Mouse (Mus musculus) stomach, embryonic 14.5 days (tissue): ENCODE measurements around the gene Pigs. TPM values are rescaled to one million over a fixed set of nuclear protein-coding genes. Genes with fewer than 3 reads are reported as not detected.
A peak's percentile ranks its signal among the peaks of the same experiment; 100 is the strongest.

Experiments used
- ATAC-seq: fragments of 200-750 bp; cut with Nextera tagmentation; 2 replicates; pipeline ENCODE4 v1.8.0; 2017; ENCODE audit warnings: low read depth, moderate TSS enrichment; ENCODE audit not compliant: insufficient number of reproducible peaks, insufficient read depth, low FRiP score
- H3K27ac ChIP-seq: fragments of 300-500 bp; sonication (generic); 2 replicates; pipeline ENCODE4 v1.5.1; 2014; ENCODE audit warnings: mild to moderate bottlenecking, low read length, moderate library complexity, mixed read lengths
- H3K27me3 ChIP-seq: fragments of 300-500 bp; sonication (generic); 2 replicates; pipeline ENCODE4 v1.6.1; 2014; ENCODE audit warnings: low read length, control low read depth, mixed read lengths; ENCODE audit not compliant: control insufficient read depth, insufficient read depth
- H3K36me3 ChIP-seq: fragments of 300-500 bp; sonication (generic); 2 replicates; pipeline ENCODE4 v1.6.1; 2014; ENCODE audit warnings: mild to moderate bottlenecking, control low read depth, low read length, moderate library complexity, mixed read lengths; ENCODE audit not compliant: control insufficient read depth, insufficient read depth
- H3K4me1 ChIP-seq: fragments of 300-500 bp; sonication (generic); 2 replicates; pipeline ENCODE4 v1.6.1; 2014; ENCODE audit warnings: low read length, control low read depth, mixed read lengths; ENCODE audit not compliant: control insufficient read depth, insufficient read depth
- H3K4me2 ChIP-seq: fragments of 300-500 bp; sonication (generic); replicated peaks from 2 replicates; pipeline ENCODE4 v1.6.1; 2014; ENCODE audit warnings: low read depth, low read length, control low read depth
- H3K4me3 ChIP-seq: fragments of 300-500 bp; sonication (generic); 2 replicates; pipeline ENCODE4 v1.5.1; 2014; ENCODE audit warnings: low read depth, low read length, control low read depth
- H3K9ac ChIP-seq: fragments of 300-500 bp; sonication (generic); replicated peaks from 2 replicates; pipeline ENCODE4 v1.6.1; 2014; ENCODE audit warnings: low read depth, mild to moderate bottlenecking, control low read depth, low read length, moderate library complexity, mixed read lengths
- H3K9me3 ChIP-seq: fragments of 300-500 bp; sonication (generic); 2 replicates; pipeline ENCODE4 v1.6.1; 2016; ENCODE audit warnings: low read depth, low read length, control low read depth; ENCODE audit not compliant: control insufficient read depth
- WGBS: fragments of 180-500 bp; shearing (Covaris S2); extraction: QIAGEN DNeasy Blood & Tissue Kit; methylation state at CpG from one replicate; pipeline ENCODE4 v1.1.7; 2014; 5-methylcytosine and 5-hydroxymethylcytosine counted together
- polyA plus RNA-seq: library from polyadenylated mRNA; unstranded; fragments of >200 nt; fragmentation: Nextera tagmentation; extraction: Ambion mirVana; gene quantifications from 2 replicates; pipeline ENCODE4 v1.2.1, GENCODE M21; 2014

Pigs gene
- polyA plus RNA-seq, 1 experiment from 2014 or later = 67.7 TPM

DNA sequence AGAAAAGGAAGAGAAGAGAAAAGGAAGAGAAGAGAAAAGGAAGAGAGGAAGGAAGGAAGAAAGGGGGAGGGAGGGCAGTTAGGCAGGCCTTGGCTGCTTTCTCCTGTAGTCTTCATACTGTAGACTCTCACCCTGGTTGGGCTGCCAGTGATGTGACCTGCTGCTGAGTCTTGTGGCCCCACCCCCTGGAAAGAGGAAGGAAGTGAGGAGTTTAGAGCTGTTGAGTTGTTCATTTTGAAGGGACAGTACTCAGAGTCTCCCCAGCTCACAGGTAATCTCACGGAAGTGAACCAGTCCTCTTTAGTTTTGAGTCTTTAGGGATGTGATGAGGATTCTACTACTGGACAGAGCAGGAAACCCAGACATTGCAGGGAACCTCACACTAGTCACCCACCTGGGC, 24.9 kb downstream of the Pigs start:
- Histone ChIP-seq H3K27ac (no peak overlapping the region), H3K9me3 (no peaks in the 10 kb centered on the region), H3K36me3 (peaks cover 8% of the 10 kb centered on the region), H3K9ac (no peak overlapping the region), H3K4me1 (peaks cover 6% of the 10 kb centered on the region; the same call in 1 of the 2 replicates), H3K4me3 (no peak overlapping the region), H3K4me2 (no peak overlapping the region), H3K27me3 (no peaks in the 10 kb centered on the region)
- WGBS = 70% methylated on average over 1 of the region's 1 CpGs
- ATAC-seq = no peak

DNA sequence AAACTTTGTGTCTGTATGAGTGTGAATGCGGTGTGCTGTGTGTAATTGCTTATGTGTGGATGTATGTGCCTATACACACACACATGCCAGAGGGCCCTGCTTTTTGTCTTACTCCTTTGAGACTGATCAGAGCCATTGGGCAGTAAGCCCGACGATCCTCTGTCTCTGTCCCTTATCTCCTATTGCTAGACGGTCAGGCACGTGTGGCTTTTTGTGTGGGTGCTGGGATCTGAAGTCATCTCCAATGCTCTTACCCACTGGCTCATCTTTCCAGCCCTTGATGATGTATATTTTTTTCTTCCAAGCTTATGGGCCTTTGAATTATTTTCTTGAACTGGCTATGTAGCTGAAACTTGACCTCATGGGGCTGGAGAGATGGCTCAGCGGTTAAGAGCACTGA, 26.7 kb downstream of the Pigs start:
- 85% methylated on average over 6 of the region's 6 CpGs for WGBS
- Histone ChIP-seq H3K4me1 (peaks cover 1% of the 10 kb centered on the region; the same call in 1 of the 2 replicates), H3K9me3 (no peaks in the 10 kb centered on the region), H3K4me2 (no peak overlapping the region), H3K27ac (no peak overlapping the region), H3K4me3 (no peak overlapping the region), H3K27me3 (no peaks in the 10 kb centered on the region), H3K9ac (no peak overlapping the region), H3K36me3 (no peaks in the 10 kb centered on the region)
- no peak for ATAC-seq

DNA sequence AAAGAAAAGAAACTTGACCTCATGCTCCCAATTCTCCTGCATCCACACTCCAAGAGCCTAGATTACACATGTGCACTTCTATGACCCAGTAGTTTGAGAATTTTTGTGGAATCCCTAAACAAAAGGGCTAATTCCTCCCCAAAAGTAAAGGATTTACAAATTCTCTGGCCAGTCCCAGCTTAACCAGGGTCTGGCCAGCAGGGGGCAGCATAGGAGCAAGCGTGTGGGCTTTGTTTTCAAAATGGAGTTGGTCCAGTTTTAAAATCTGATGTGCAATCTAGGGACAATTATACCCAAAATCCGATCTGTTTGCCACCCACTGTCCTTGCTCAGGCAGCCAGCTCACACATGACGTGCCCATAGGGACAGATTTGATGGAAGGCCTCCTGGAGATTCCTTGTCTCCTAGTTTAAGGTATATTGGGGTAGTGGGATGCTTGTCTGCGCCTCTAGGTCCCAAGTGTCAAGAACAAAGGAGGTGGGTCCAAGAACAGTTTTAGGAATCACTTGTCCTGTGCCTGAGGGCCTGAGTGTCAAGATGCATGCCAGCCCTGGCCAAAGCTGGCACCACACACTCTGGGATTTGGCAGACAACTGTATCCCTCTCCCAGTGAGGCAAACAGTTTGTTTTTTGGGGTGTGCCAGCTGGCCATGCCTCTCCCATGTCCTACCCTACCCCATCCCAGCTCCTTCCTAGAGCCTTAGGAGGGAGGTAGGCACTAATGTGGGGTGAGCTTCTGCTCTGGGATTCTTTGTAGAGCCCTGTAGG, 27.4 kb downstream of the Pigs start:
- H3K27ac ChIP-seq = no peak overlapping the region
- 37% methylated on average over 4 of the region's 4 CpGs for whole genome bisulfite sequencing
- H3K9me3 ChIP-seq = no peaks in the 10 kb centered on the region
- no peak overlapping the region for H3K4me3 ChIP-seq
- no peak overlapping the region for H3K4me2 ChIP-seq
- no peaks in the 10 kb centered on the region for H3K4me1 ChIP-seq
- H3K36me3 ChIP-seq = no peaks in the 10 kb centered on the region
- no peak overlapping the region for H3K9ac ChIP-seq
- no peak for ATAC-seq
- no peaks in the 10 kb centered on the region for H3K27me3 ChIP-seq

DNA sequence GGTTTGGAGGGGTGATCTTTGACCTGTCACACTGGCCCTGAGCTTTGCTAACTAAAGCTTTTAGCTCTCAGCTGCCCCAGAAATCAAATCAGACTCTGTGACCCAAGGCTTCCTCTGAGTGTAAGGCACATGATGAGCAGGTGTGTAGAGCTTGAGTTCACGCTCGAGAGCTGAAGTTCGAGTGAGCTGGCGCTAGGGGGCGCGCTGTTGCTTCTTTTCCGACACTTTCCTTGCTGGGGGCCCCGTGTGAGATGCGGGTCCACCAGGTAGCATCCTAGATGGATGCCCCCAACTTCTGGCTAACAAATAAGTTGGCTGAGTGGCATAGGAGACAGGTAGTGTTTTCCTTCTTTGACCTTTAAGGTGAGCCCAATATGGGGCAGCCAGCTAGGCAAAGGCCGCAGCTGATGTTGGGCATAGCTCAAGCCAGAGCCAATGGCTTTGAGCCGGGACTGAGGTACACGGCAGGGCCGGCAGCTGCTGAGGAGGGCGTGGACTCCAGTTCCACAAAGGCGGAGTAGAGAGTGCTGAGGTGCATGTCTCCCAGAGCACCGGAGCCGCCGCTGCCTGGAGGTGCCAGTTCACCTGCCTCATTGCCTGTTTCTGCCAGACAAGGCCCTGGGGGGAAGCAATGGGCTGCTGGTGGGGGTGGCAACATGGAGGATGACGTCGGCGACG, 30.3 kb downstream of the Pigs start:
- H3K36me3 ChIP-seq = no peaks in the 10 kb centered on the region
- WGBS = 15% methylated on average over 22 of the region's 22 CpGs
- no peak for ATAC-seq

DNA sequence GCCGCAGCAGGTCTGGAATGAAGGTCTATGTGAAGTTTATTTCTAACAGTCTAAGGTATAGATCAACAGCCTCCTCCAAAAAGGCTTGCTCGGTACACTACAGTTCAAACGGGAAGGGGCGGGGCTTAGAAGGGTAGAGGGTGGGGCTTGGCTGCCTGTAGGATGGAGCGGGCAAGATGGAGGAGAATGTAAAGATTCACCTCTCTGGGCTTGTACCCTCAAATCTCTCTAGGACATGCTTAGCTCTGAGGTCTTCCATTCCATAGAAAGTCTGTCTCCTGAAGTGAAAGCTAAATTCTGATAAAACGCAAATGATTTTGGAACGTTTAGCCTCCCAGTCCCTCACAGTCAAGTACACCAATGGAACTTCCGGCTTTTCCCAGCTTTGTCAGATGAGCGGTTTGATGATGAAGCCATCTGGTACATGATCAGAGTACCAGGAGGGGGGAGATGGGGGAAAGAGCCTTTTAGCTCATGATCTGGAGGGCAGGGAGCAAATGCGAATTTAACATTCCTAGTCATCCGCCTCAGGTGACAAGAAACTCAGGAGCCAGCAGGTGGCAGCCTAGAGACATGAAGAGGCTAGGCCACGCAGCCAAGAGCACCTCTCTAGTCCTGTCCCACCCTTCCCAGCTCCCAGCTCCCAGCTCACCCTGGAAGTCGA, 32.0 kb downstream of the Pigs start:
- peak overlapping the region; percentile 30 for H3K4me3 ChIP-seq
- H3K9ac ChIP-seq = no peak overlapping the region
- H3K4me2 ChIP-seq = peak overlapping the region; percentile 44
- no peaks in the 10 kb centered on the region for H3K9me3 ChIP-seq
- WGBS = 9% methylated on average over 13 of the region's 13 CpGs
- H3K27me3 ChIP-seq = no peaks in the 10 kb centered on the region
- H3K36me3 ChIP-seq = no peaks in the 10 kb centered on the region
- no peaks in the 10 kb centered on the region for H3K4me1 ChIP-seq
- peak; percentile 79; the same call in 1 of the 2 replicates for ATAC-seq
- H3K27ac ChIP-seq = no peak overlapping the region

More for the DNA sequence above, 30.3 kb downstream of the Pigs start:
- Histone ChIP-seq H3K27ac (no peak overlapping the region), H3K27me3 (no peaks in the 10 kb centered on the region), H3K9me3 (no peaks in the 10 kb centered on the region), H3K4me2 (no peak overlapping the region), H3K9ac (no peak overlapping the region), H3K4me3 (no peak overlapping the region), H3K4me1 (no peaks in the 10 kb centered on the region)

DNA sequence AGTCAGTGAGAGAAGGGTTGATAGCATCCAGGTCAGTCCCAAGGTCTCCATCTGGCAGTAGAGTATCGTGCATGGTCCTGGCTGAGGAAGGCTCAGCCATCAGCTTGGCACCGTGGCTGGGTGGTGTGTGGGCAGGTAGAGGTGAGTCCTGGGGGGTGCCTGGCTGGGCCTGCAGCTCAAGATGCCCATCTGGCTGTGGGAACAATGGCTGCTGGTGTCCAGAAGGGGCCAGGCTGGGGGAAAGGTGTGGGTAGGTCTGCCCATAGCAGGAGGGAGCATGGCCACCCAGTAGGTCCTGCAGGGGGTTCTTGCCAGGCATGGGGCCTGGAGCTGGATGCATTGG, 32.5 kb downstream of the Pigs start:
- H3K4me2 ChIP-seq = no peak overlapping the region
- WGBS = 61% methylated on average over 2 of the region's 2 CpGs
- no peak overlapping the region for H3K4me3 ChIP-seq
- ATAC-seq = 0 out of 2 replicates have a peak, but pooled peaks have one; percentile 9
- H3K9ac ChIP-seq = no peak overlapping the region
- H3K9me3 ChIP-seq = no peaks in the 10 kb centered on the region
- no peak overlapping the region for H3K27ac ChIP-seq
- H3K4me1 ChIP-seq = no peaks in the 10 kb centered on the region
- H3K36me3 ChIP-seq = no peaks in the 10 kb centered on the region
- no peaks in the 10 kb centered on the region for H3K27me3 ChIP-seq

DNA sequence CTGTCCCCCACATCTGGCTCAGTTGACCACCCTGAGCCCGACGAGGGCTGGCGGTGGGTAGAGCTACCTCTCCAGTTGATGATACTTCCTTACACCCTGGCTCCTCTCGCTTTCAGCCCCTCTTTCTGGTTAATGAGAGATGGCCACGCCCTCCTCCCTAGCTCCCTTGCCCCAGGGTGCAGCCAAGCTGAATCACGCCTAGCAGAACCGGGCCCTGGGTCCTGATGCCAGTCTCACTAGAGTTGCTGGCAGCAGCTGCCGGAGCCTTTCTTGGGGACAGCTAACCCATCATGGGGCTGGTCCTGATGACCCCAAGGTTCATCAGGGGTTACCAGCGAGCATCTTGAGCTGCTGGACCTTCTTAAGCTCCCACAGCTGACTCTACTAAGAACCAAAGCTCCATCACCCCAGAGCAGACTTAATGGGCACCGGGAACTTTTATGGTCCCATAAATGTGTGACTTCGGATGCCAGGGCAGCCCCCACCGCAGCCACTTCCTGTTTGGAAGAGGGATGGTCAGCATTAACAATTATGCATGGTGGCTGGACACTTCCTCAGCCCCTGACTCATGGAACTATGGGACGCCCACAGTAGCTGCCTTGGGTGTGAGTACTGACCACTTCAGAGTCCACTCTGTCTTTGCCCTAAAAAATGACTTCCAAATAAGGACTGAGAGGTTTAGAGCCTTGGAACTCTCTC, 35.2 kb downstream of the Pigs start:
- Histone ChIP-seq H3K4me1 (no peaks in the 10 kb centered on the region), H3K36me3 (no peaks in the 10 kb centered on the region), H3K4me2 (no peak overlapping the region), H3K4me3 (no peak overlapping the region), H3K27me3 (no peaks in the 10 kb centered on the region), H3K9ac (no peak overlapping the region), H3K9me3 (no peaks in the 10 kb centered on the region), H3K27ac (no peak overlapping the region)
- ATAC-seq = no peak
- WGBS = 75% methylated on average over 13 of the region's 13 CpGs

DNA sequence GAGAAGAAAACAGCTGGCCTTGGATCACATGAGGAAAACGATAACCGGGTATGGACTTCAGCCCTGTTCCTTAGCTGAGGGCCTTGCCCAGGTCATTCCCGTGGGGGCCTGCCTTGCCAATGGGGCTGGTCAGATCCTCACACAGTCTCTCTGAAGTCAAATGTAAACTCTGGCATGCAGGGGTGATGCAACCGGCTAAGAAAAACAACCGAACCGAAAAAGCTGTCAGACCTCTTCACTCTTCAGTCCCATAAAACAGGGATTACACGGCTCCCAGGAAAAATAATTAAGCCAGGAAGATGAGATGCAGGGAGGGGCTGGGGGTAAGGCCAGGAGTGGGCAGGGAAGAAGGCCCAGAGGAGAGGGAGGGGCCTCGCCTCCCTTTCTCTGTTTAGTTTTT, 35.9 kb downstream of the Pigs start:
- ATAC-seq = no peak
- Histone ChIP-seq H3K4me3 (no peak overlapping the region), H3K27ac (no peak overlapping the region)

More for the DNA sequence above, 35.9 kb downstream of the Pigs start:
- H3K9ac ChIP-seq = no peak overlapping the region
- no peaks in the 10 kb centered on the region for H3K36me3 ChIP-seq
- no peaks in the 10 kb centered on the region for H3K27me3 ChIP-seq
- no peaks in the 10 kb centered on the region for H3K4me1 ChIP-seq
- WGBS = 21% methylated on average over 8 of the region's 8 CpGs
- no peaks in the 10 kb centered on the region for H3K9me3 ChIP-seq
- no peak overlapping the region for H3K4me2 ChIP-seq
